Mouse (Mus musculus) heart, adult 8-10 months (tissue): ENCODE results near the gene Frmd8. TPM values are rescaled to one million over a fixed set of nuclear protein-coding genes. Genes with fewer than 3 reads are reported as not detected.

Experiments
- DNase-seq: peaks from one replicate; pipeline ENCODE4 v3.0.0; 2022; ENCODE audit warnings: low spot score
- total RNA-seq, 4 experiments: library from RNA; stranded (reverse); gene quantifications; 2 replicates each; pipeline ENCODE4 v1.2.4; 2022

Frmd8 gene
- total RNA-seq, 4 experiments from 2014 or later: 7.1 to 8.1 (median 7.5) TPM

DNA sequence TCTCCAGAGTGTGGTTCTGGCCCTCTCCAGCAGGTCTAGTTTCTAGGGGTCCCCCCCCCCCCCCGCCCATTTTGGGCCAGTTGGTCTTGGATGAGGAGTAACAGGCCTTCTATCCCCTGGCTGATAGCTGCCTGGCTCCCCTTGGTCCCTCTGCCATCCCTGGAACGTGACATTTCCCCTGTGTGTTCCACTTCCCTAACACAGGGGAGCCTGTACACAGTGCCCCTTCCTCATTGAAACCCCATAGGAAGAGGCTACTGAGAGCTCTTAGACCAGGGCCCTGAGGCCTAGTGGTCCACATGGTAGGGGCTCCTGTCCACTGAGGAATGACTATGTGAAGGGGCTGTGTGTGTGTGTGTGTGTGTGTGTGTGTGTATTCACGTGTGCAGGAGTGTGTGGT is 67.3 kb downstream of the Frmd8 start:
- DNase-seq: no peak

DNA sequence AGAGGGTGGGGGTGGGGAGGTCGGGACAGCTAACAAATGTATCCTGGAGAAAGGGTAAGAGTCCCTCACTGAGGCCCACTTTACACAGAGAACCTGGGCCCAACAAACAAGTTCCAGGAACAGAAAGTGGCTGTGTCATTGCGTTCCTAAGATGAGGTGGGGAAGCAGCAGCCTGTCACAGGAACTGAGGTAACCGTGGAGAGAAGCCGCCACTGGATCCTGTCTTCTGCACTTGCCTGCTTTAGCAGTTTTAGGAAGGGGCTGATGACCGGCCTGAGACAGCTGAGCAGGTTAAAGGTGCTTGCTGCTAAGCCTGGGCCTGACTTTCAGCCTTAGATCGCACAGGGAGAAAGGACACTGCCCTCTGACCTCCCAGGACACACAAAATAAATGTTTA is 68.3 kb downstream of the Frmd8 start:
- no peak for DNase-seq

DNA sequence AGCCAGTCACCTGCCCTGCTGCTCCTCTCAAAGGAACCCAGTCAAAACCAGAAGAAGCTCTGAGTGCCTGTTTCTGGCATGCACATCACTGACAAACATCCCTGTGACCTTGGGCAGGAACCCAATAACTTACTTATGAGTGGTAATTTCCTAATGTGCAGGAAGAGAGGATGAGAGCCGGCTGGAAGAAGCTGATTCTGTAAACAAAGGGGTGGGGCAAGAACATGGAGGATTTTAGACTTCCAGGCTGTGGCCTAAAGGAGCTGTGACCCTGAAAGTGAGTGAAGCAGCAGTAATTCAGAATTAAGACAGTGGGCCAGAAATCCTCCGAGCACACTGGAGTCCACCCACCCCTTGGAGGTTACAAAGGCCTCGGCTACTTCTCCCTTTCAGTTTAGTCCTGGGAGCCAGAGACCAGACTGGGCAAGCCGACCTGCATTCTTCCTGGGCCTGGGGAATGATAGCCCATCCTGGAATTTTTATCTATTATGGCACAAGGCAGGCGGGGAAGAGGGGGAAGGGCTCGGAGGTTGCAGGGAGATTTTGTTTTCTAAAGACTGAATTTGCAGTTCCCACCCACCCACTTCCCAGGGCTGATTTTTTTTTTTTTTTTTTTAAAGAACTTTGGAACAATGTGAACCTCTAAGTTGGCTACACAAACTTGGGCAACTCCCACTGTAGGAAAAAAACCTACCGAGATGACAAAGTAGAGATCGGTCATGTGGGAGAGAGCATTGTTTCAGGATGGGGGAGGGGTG is 68.8 kb downstream of the Frmd8 start:
- peak; percentile 81 for DNase-seq

DNA sequence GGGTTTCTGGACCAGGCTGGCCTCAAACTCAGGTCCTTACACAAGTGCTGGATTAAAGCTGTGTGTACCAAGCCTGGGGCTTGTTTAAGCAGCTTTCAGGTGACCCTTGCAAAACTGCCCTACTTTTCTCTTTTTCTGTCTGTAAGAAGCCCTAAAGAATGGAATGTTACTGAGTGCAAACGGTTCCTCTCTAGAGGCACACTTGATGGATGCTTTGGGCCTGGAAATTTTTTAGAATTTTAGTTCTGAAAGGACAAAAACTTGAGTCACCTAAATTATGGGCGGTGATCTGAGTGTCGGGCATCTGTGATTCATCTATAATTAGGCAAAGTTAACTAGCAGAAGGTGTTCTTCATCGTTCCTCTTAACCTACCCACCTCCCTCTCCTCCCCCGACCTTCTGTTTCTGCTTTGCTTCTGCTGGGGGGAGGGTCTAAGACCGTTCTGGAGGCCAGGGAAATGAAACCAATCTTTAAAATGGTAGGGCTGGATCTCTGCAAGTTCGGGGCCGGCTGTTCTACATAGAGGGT is 70.6 kb downstream of the Frmd8 start:
- DNase-seq: no peak

DNA sequence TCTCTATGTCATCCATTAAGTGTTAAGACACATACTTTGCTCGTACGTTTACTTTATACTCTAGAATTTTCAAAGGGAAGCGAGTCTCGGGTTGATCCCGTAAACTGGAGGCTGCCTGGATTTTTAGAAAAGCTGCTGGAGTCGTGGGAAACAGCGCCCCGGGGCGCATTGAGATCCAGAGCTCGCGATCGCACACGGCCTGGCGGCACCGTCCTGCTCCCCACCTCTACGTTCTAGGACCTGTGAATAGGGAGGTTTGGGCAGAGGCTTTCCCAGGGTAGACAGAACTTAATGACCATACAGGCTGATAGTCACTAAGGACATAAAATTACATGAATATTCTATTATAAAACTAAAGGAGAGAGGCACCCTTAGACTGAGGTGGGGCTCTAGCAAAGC is 71.2 kb downstream of the Frmd8 start:
- no peak for DNase-seq

DNA sequence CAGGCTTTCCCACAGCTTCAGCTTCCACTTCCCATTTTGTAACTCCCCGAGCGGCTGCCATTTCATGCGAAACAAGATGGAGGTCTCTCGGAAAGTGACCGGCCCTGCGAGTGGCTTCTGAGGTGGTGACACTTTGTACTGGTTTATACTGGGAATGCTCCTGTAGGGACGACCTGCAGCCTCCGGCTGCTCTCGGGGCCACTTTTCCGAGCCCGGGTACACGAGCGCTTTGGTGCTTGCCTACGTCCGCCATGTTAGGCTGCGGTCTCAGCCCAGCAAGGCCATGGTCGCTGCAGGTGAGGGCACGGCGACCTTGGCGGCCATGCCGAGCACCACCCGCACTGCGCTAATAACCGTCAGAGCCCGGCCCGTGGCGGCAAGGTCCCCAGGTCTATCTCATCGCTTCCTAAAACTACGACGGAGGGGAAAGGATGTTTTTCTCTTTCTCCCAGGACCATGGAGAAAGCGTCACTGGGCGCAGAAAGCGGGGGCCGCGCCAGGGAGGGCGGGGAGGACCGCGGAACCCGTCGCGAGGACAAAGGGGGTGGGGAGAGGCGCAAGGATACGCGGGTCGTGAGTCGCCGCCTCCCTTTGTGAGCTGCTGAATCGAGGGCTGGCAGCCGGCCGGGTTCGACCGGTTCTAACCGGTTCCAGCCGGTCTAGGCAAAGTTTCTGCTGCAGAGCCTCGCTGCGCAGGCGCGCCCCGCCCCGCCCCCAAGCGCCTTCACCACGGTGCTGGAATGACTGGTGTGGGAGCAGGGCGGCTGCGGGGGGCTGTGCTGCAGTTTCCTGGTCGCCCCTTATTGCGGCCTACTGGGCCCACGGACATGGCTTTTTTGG is 71.8 kb downstream of the Frmd8 start:
- peak; percentile 99 for DNase-seq

DNA sequence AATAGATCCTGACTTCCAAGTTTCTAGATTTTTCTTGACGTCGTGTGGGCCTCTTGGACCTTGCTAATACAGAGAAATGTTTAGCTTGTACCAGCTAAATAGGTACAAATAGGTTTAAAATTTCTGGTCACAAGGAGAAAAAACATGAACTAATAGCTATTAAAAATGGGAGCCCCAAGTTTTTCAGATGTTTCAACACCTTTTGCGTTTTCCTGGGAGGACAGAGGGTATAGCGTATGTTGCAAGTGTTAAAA is 72.4 kb downstream of the Frmd8 start:
- no peak for DNase-seq

DNA sequence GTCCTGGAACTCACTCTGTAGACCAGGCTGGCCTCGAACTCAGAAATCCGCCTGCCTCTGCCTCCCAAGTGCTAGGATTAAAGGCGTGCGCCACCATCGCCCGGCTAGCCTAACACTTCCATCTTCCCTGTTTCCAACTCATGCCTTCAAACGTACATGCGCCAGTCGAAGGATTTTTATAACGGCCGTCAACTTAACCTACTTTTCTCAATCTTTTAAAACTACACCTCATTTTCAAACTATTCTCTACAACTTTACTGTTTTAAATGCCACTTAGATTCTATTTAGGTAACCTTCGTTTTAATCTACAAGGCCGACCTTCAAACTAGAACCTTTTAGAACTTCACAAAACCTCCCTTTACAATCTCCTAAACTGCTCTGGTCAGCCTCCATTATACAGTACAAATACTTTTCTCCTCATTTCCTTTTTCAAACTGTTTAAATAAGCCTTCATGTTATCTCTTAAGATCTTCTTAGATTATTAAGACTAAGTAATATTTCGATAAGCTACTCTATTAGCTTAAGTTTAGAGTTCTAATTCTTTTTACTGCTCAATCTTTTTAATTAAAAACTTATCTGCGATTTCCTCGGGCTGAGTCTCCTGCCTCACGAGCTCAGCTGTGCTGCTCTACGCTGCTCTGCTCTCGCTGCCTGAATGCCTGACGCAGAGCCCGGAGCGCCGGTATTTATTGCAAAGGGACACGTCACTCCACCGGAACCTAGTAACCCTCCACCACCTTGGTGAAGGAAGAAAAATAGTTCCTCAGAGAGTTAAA is 72.9 kb downstream of the Frmd8 start:
- DNase-seq: peak; percentile 98

DNA sequence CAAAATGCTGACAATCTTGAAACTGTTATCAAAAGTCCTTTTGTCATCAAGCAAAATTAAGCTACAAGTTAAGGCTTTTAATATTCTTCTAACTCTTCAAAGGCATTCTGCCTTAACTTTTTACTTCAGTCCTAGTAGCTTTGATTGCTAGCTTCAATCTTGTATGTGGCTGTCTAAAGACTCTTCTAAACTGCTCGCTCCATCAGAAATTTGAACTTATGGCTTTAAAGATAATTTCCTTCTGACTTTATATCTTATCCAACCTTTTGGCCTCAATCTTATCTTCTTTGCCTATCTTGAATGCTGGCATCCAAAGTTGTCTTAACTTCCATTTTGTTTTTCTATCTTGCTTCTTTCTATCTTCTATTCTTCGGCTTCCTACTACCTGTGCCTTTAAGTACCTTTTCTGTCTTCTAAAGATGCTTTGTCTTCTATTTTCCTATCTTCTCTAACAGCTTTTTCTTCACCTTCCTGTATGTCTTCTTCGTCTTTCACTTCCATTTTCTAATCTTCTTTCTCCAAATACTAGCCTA is 73.6 kb downstream of the Frmd8 start:
- no peak for DNase-seq

DNA sequence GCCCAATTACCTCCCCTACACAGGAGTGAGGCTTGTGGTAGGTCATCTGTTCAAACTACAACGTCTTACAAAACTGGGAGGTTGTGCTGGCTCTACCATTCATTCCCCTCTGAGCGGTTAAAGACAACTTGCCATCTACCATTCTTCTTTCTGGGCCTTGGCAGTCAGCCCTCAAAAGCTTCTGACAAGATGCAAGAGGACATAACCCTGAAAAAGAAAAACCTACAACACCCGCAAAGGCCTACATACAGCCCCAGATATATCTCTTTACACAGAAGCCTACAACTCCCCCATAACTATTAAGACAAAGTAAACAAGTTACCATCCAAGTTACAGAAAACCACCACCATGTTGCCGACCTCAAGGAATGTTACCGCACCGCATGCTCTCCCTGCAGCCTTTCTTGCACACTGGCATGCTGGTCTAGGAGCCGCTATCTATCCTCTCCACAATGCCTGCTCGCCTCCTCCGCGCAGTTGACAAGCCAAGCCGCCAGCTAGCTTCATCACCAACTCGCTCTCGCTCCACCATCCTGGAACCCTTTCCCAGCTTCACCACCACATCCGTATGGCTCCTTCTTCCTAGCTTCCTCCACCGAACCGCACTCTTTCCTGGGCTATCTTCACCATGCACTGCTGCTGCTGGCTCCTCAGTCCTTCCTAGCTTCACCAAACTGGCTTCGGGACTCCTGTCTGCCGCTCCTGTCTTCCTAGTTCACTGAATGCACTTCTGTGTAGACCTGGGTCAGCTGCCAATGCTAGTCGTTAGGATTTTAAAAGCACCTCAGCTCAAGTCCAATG is 74.2 kb downstream of the Frmd8 start:
- no peak for DNase-seq

DNA sequence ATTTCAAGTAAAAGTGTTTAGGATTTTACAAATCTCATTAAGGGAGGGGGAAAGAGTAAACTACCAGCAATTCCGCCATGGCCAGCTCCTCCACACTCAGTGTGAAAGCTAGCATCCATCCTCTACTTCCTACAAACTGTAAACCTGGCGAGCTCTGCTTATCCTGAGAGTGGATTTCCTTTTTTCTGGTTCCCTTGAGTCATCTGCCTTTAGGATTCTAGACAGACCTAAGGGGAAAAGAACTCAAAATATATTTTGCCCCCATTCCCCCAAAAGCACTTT is 74.8 kb downstream of the Frmd8 start:
- DNase-seq: no peak

Other genes with a start within 250 kb of the Frmd8 start
- 10 to 100 TPM; 26.7 to 31.2 (median 28.5) TPM for gene Rela, start 237.8 kb downstream of the Frmd8 start, total RNA-seq
- gene Sipa1, start 211.6 kb downstream of the Frmd8 start, total RNA-seq: 10 to 100 TPM; 14.9 to 23.5 (median 17.8) TPM
- 10 to 100 TPM; 22.1 to 24.1 (median 23.2) TPM for gene Map3k11, start 186.5 kb downstream of the Frmd8 start, total RNA-seq
- 10 to 100 TPM; 18.0 to 21.9 (median 19.8) TPM for gene Pcnx3, start 186.4 kb downstream of the Frmd8 start, total RNA-seq
- not detected for gene Kcnk7, start 170.9 kb downstream of the Frmd8 start, total RNA-seq
- gene Ehbp1l1, start 149.0 kb downstream of the Frmd8 start, total RNA-seq: 100 to 1,000 TPM; 145 to 158 (median 149) TPM
- 10 to 100 TPM; 22.8 to 26.9 (median 24.2) TPM for gene Fam89b, start 145.6 kb downstream of the Frmd8 start, total RNA-seq
- gene Ltbp3, start 134.4 kb downstream of the Frmd8 start, total RNA-seq: 10 to 100 TPM; 28.2 to 33.1 (median 31.7) TPM
- gene Scyl1, start 103.9 kb downstream of the Frmd8 start, total RNA-seq: 10 to 100 TPM; 63.3 to 70.6 (median 67.2) TPM
- gene Slc25a45, start 2.5 kb upstream of the Frmd8 start, total RNA-seq: 1 to 10 TPM; 2.4 to 3.8 (median 2.8) TPM
- under 1 TPM; 0.23 to 0.50 (median 0.34) TPM for gene Tigd3, start 18.9 kb upstream of the Frmd8 start, total RNA-seq
- 10 to 100 TPM; 71.9 to 95.2 (median 81.1) TPM for gene Dpf2, start 37.7 kb upstream of the Frmd8 start, total RNA-seq
- gene Cdc42ep2, start 49.5 kb upstream of the Frmd8 start, total RNA-seq: 1 to 10 TPM; 6.0 to 9.7 (median 8.9) TPM
- gene Pola2, start 88.9 kb upstream of the Frmd8 start, total RNA-seq: 10 to 100 TPM in 2 of 4 experiments, 1 to 10 TPM in 2; 7.8 to 13.5 (median 9.3) TPM
- not detected for gene Slc22a20, start 110.9 kb upstream of the Frmd8 start, total RNA-seq
- gene Capn1, start 140.6 kb upstream of the Frmd8 start, total RNA-seq: 10 to 100 TPM; 28.2 to 43.0 (median 35.8) TPM
- gene Syvn1, start 171.3 kb upstream of the Frmd8 start, total RNA-seq: 10 to 100 TPM; 18.9 to 21.7 (median 21.4) TPM
- gene Mrpl49, start 182.5 kb upstream of the Frmd8 start, total RNA-seq: 10 to 100 TPM; 33.7 to 44.8 (median 40.9) TPM
- gene Fau, start 182.6 kb upstream of the Frmd8 start, total RNA-seq: 100 to 1,000 TPM; 526 to 624 (median 583) TPM
- 10 to 100 TPM; 11.8 to 14.1 (median 13.0) TPM for gene Znhit2, start 185.9 kb upstream of the Frmd8 start, total RNA-seq
- gene Tm7sf2, start 193.1 kb upstream of the Frmd8 start, total RNA-seq: 1 to 10 TPM; 3.1 to 3.9 (median 3.2) TPM
- gene Vps51, start 202.0 kb upstream of the Frmd8 start, total RNA-seq: 10 to 100 TPM; 18.3 to 23.7 (median 21.1) TPM
- not detected for gene Tmem262, start 204.8 kb upstream of the Frmd8 start, total RNA-seq
- gene Gm28374, start 207.0 kb upstream of the Frmd8 start, total RNA-seq: not detected
- gene Zfpl1, start 209.7 kb upstream of the Frmd8 start, total RNA-seq: 10 to 100 TPM; 15.4 to 20.8 (median 17.4) TPM
- gene Cdca5, start 209.7 kb upstream of the Frmd8 start, total RNA-seq: under 1 TPM in 1 of 4 experiments, not detected in 3; 0.16 TPM
- gene AC131692.1, start 219.1 kb upstream of the Frmd8 start, total RNA-seq: not detected
- gene Naaladl1, start 230.5 kb upstream of the Frmd8 start, total RNA-seq: not detected
- 10 to 100 TPM in 1 of 4 experiments, 1 to 10 TPM in 3; 8.0 to 10.4 (median 9.0) TPM for gene Sac3d1, start 243.4 kb upstream of the Frmd8 start, total RNA-seq